Mouse (Mus musculus) limb, embryonic 14.5 days (tissue): ENCODE measurements around the gene Efcab9. TPM values are rescaled to one million over a fixed set of nuclear protein-coding genes. Genes with fewer than 3 reads are reported as not detected.

ENCODE experiments used
- ATAC-seq: fragments of 200-750 bp; cut with Nextera tagmentation; 2 replicates; pipeline ENCODE4 v1.8.0; 2017; ENCODE audit warnings: low read depth, moderate number of reproducible peaks, moderate TSS enrichment; ENCODE audit not compliant: low FRiP score
- DNase-seq: peaks from one replicate; pipeline ENCODE4 v3.0.0-alpha.2; 2015; ENCODE audit warnings: low spot score
- H3K27ac ChIP-seq: fragments of 300-500 bp; sonication (generic); replicated peaks from 2 replicates; pipeline ENCODE4 v1.5.1; 2014; ENCODE audit warnings: low read depth, mild to moderate bottlenecking, low read length, moderate library complexity, mixed read lengths
- H3K27me3 ChIP-seq: fragments of 300-500 bp; sonication (generic); 2 replicates; pipeline ENCODE4 v1.6.1; 2014; ENCODE audit warnings: low read length, mixed read lengths; ENCODE audit not compliant: control insufficient read depth, insufficient read depth
- H3K36me3 ChIP-seq: fragments of 300-500 bp; sonication (generic); 2 replicates; pipeline ENCODE4 v1.6.1; 2014; ENCODE audit warnings: mild to moderate bottlenecking, low read length, moderate library complexity, mixed read lengths; ENCODE audit not compliant: control insufficient read depth, insufficient read depth
- H3K4me1 ChIP-seq: fragments of 300-500 bp; sonication (generic); 2 replicates; pipeline ENCODE4 v1.6.1; 2014; ENCODE audit warnings: antibody characterized with exemption, low read length, mixed read lengths; ENCODE audit not compliant: control insufficient read depth, insufficient read depth
- H3K4me2 ChIP-seq: fragments of 300-500 bp; sonication (generic); replicated peaks from 2 replicates; pipeline ENCODE4 v1.6.1; 2014; ENCODE audit warnings: low read depth, mild to moderate bottlenecking, low read length, moderate library complexity; ENCODE audit not compliant: severe bottlenecking
- H3K4me3 ChIP-seq: fragments of 300-500 bp; sonication (generic); replicated peaks from 2 replicates; pipeline ENCODE4 v1.5.1; 2014; ENCODE audit warnings: low read length
- H3K9ac ChIP-seq: fragments of 300-500 bp; sonication (generic); 2 replicates; pipeline ENCODE4 v1.6.1; 2014; ENCODE audit warnings: mild to moderate bottlenecking, low read depth, low read length, moderate library complexity; ENCODE audit not compliant: severe bottlenecking
- H3K9me3 ChIP-seq: fragments of 300-500 bp; sonication (generic); 2 replicates; pipeline ENCODE4 v1.6.1; 2016; ENCODE audit warnings: low read length; ENCODE audit not compliant: control insufficient read depth
- POLR2A ChIP-seq: fragments of 200-500 bp; IDR thresholded peaks from 2 replicates; pipeline ENCODE4 v1.8.0; 2012; ENCODE audit warnings: inconsistent platforms, mild to moderate bottlenecking, moderate library complexity, borderline replicate concordance; ENCODE audit not compliant: insufficient read depth, insufficient read length; ENCODE audit errors: extremely low read depth
- WGBS: fragments of 180-500 bp; shearing (Covaris S2); extraction: QIAGEN DNeasy Blood & Tissue Kit; methylation state at CpG from one replicate; pipeline ENCODE4 v1.1.7; 2014; 5-methylcytosine and 5-hydroxymethylcytosine counted together
- polyA plus RNA-seq, 2 experiments: library from polyadenylated mRNA; depleted of rRNA in 1 of 2; stranded (reverse) in 1 of 2; unstranded in 1 of 2; fragments of >200 nt; fragmentation: Nextera tagmentation in 1 of 2; extraction: Ambion mirVana in 1 of 2; gene quantifications; 2 replicates each; pipeline versions ENCODE4 v1.2.1 to v1.2.3; 2012 to 2014

Gene Efcab9
- polyA plus RNA-seq, 2 experiments: 0.11 TPM; not detected in 1

DNA sequence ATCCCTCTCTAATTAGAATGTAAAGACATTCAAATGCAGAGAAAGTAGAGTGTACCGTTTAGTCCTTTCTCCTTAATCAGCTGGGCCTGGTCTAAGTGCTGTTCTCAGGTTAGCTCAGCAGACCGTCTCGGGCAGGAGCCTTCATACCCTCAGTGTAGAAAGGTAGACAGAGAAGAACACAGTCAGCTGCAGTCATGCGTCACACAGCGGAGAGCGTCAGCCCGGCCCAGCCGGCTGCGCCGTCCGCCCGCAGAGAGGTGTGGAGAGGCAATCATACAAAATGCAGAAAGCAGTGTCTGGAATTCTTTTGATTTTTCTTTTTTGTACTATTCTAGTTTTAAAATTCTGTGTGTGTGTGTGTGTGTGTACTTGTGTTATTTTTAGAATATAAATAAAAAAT is 13.7 kb upstream of the Efcab9 start:
- Histone ChIP-seq H3K9ac (no peak overlapping the region), H3K27me3 (no peaks in the 10 kb centered on the region), H3K4me3 (no peak overlapping the region), H3K9me3 (no peaks in the 10 kb centered on the region), H3K27ac (no peak overlapping the region), H3K4me1 (peaks cover 8% of the 10 kb centered on the region), H3K36me3 (no peaks in the 10 kb centered on the region; the same call in 1 of the 2 replicates), H3K4me2 (no peak overlapping the region)
- DNase-seq (no peak), ATAC-seq (no peak)
- no peak for TF ChIP-seq POLR2A
- WGBS: 85% methylated on average over 12 of the region's 12 CpGs

DNA sequence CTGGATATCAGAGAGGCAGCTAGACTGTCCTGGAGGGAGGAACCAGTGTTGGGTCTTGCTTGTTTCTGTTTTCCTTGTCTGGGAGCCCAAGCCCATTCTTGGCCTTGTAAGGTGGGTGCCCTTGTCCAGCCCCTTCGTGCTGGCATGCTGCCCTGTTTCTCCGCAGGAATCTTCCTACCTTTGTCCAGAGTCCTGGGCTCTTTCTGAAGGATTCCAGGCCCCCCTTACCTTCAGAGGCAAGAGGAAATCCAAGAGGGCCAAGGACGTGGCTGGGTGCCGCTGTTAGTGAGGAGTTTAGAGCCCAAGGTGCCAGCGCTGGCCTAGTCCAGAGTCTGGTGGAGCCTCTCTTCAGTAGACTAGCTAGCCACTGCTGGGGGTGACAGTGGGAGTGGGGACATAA is 12.6 kb upstream of the Efcab9 start:
- TF ChIP-seq POLR2A: no peak
- Histone ChIP-seq H3K9me3 (no peaks in the 10 kb centered on the region), H3K27me3 (no peaks in the 10 kb centered on the region), H3K4me3 (no peak overlapping the region), H3K27ac (no peak overlapping the region), H3K4me2 (no peak overlapping the region), H3K4me1 (peaks cover 5% of the 10 kb centered on the region), H3K9ac (no peak overlapping the region), H3K36me3 (no peaks in the 10 kb centered on the region; the same call in 1 of the 2 replicates)
- 85% methylated on average over 5 of the region's 5 CpGs for WGBS
- DNase-seq: no peak
- no peak for ATAC-seq

GRCm38 (mm10) chr11:32544041-32544440 is 12.2 kb upstream of the Efcab9 start:
- H3K4me1 ChIP-seq: peaks cover under 1% of the 10 kb centered on the region
- no peaks in the 10 kb centered on the region for H3K9me3 ChIP-seq
- no peak for TF ChIP-seq POLR2A
- H3K4me3 ChIP-seq: no peak overlapping the region
- H3K36me3 ChIP-seq: no peaks in the 10 kb centered on the region; the same call in 1 of the 2 replicates
- no peak overlapping the region for H3K27ac ChIP-seq
- DNase-seq (no peak), ATAC-seq (no peak)
- H3K27me3 ChIP-seq: no peaks in the 10 kb centered on the region
- no peak overlapping the region for H3K9ac ChIP-seq
- H3K4me2 ChIP-seq: no peak overlapping the region
- 81% methylated on average over 6 of the region's 6 CpGs for WGBS

DNA sequence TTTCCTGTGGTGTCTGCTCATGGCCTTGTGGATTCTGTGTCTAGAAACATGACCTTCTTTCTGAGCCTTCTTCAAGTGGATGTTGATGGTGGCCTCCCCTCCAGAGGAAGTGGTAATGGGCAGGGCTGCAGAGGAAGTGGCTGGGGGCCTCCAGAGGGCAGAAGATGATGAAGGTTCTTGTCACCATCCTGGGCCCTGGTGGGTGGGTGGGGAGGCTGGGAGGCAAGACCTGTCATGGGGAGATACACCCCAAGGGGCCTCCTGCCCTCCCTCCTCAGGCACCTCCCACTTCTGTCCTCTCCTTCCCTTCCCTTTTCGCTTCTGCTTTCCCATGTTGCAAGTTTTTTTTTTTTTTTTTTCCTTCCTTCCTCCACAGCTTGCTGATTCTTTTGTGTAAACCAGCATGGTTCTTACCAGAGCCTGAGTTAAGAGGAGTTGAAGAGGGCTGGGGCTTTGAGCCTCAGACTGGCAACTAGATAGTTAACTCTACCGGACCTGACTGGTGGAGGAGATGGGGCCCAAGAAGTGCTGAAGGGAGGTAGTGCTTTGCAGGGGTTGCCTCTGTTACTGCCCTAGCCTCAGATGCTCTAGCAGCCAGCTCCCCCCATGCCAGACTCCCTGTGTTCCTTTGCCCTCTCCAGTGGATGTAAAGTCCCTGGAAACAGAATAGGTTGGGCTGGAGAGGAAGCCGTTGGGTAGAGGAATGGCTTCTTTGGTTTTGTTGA is 11.0 kb upstream of the Efcab9 start:
- no peak for DNase-seq
- WGBS: 65% methylated on average over 3 of the region's 3 CpGs
- Histone ChIP-seq H3K27me3 (no peaks in the 10 kb centered on the region), H3K4me1 (no peaks in the 10 kb centered on the region; the same call in 1 of the 2 replicates), H3K9ac (no peak overlapping the region), H3K4me3 (no peak overlapping the region), H3K4me2 (no peak overlapping the region), H3K36me3 (no peaks in the 10 kb centered on the region; the same call in 1 of the 2 replicates), H3K27ac (no peak overlapping the region), H3K9me3 (no peaks in the 10 kb centered on the region)
- TF ChIP-seq POLR2A: no peak
- ATAC-seq: no peak

- Histone ChIP-seq H3K4me3 (no peak overlapping the region), H3K27me3 (no peaks in the 10 kb centered on the region), H3K27ac (no peak overlapping the region), H3K9me3 (no peaks in the 10 kb centered on the region), H3K4me2 (no peak overlapping the region), H3K9ac (no peak overlapping the region), H3K36me3 (no peaks in the 10 kb centered on the region; the same call in 1 of the 2 replicates), H3K4me1 (no peaks in the 10 kb centered on the region; the same call in 1 of the 2 replicates)
- no peak for TF ChIP-seq POLR2A
- DNase-seq (no peak), ATAC-seq (no peak)
- WGBS: 89% methylated on average over 4 of the region's 4 CpGs
Measured at GRCm38 (mm10) chr11:32542181-32542580, 10.3 kb upstream of the Efcab9 start.
